Mouse (Mus musculus): ENCODE data around the gene Vcan. TPM values are rescaled to one million over a fixed set of nuclear protein-coding genes. Genes with fewer than 3 reads are reported as not detected.
"Not testable (repeated sequence)": the region's sequence is repeated elsewhere in the genome, so short reads cannot be mapped to it uniquely, and the experiment has no call there.

Gene Vcan
- polyA plus RNA-seq, 1 experiment: 23.9 TPM

- TF ChIP-seq REST (IDR thresholded peaks at IDR 0.05; ENCODE audit: insufficient read depth, insufficient read length): no peak
- TF ChIP-seq USF1 (IDR thresholded peaks at IDR 0.05; ENCODE audit: low read depth): no peak
- TF ChIP-seq SRF (IDR thresholded peaks at IDR 0.05; ENCODE audit: control insufficient read depth, insufficient read length, low read depth): no peak
- TF ChIP-seq CEBPB (IDR thresholded peaks at IDR 0.05; ENCODE audit: insufficient read depth, poor library complexity, severe bottlenecking): peak; percentile 41; the same call in 1 of the 2 replicates
- Histone ChIP-seq H3K27me3 (ENCODE audit: control insufficient read depth, insufficient read depth, insufficient read length) (no peaks in the 10 kb centered on the region), H3K4me2 (ENCODE audit: low read depth) (no peak overlapping the region), H3ac (ENCODE audit: control insufficient read depth, insufficient read length) (no peak overlapping the region), H3K36me3 (ENCODE audit: control insufficient read depth, insufficient read depth) (no peaks in the 10 kb centered on the region), H3K79me2 (ENCODE audit: control insufficient read depth, insufficient read depth) (no peaks in the 10 kb centered on the region), H3K4me3 (no peak overlapping the region)
Measured at GRCm38 (mm10) chr13:89765966-89766365, 23.7 kb upstream of the Vcan start.

DNA sequence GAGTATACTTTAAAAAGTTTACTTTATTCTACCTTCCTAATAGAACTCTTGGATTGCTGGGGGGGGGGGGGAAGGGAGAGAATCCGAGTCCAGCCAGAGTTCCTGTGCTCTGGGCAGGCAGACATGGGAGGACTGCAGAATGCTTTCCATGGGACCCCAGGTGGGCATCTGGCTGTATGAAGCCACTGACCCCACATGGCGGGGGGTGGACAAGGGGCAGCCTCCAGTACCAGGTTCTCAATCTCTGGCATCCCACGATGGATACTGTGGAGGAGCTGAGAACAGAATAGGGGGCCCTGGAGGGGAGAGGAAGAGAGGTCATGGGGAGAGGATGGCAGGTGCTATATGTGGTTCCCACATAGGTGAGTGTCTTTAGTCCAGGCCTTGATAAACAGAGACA is 20.0 kb upstream of the Vcan start:
- no peak overlapping the region for H3K4me3 ChIP-seq
- no peaks in the 10 kb centered on the region for H3K36me3 ChIP-seq (ENCODE audit: control insufficient read depth, insufficient read depth)
- TF ChIP-seq REST (IDR thresholded peaks at IDR 0.05; ENCODE audit: insufficient read depth, insufficient read length) (no peak), POLR2AphosphoS2 (IDR thresholded peaks at IDR 0.05; ENCODE audit: insufficient read length, low read depth) (no peak), MAX (IDR thresholded peaks at IDR 0.05; ENCODE audit: low read depth) (no peak), MYOD1 (IDR thresholded peaks at IDR 0.05; ENCODE audit: control insufficient read depth in 1 of 3, insufficient read length in 2 of 3, low read depth in 2 of 3) (no peak), CEBPB (IDR thresholded peaks at IDR 0.05; ENCODE audit: insufficient read depth, poor library complexity, severe bottlenecking) (no peak), POLR2A (IDR thresholded peaks at IDR 0.05; ENCODE audit: insufficient read length, low read depth) (no peak), TCF12 (IDR thresholded peaks at IDR 0.05; ENCODE audit: insufficient read depth, poor library complexity, severe bottlenecking) (no peak), MYOG (IDR thresholded peaks at IDR 0.05; ENCODE audit: control insufficient read depth in 1 of 3, insufficient read depth in 1 of 3, insufficient read length in 2 of 3, low read depth in 2 of 3) (no peak), SRF (IDR thresholded peaks at IDR 0.05; ENCODE audit: control insufficient read depth, insufficient read length, low read depth) (no peak), USF1 (IDR thresholded peaks at IDR 0.05; ENCODE audit: low read depth) (no peak), TCF3 (IDR thresholded peaks at IDR 0.05; ENCODE audit: insufficient read length, low read depth) (no peak), E2F4 (IDR thresholded peaks at IDR 0.05; ENCODE audit: insufficient read depth) (no peak)
- H3K4me2 ChIP-seq (ENCODE audit: low read depth): no peak overlapping the region
- H3K27me3 ChIP-seq (ENCODE audit: control insufficient read depth, insufficient read depth, insufficient read length): no peaks in the 10 kb centered on the region
- no peaks in the 10 kb centered on the region for H3K79me2 ChIP-seq (ENCODE audit: control insufficient read depth, insufficient read depth)
- H3ac ChIP-seq (ENCODE audit: control insufficient read depth, insufficient read length): no peak overlapping the region

GRCm38 (mm10) chr13:89756347-89756746 is 14.0 kb upstream of the Vcan start:
- TF ChIP-seq SRF (IDR thresholded peaks at IDR 0.05; ENCODE audit: control insufficient read depth, insufficient read length, low read depth) (no peak), TCF3 (IDR thresholded peaks at IDR 0.05; ENCODE audit: insufficient read length, low read depth) (no peak), USF1 (IDR thresholded peaks at IDR 0.05; ENCODE audit: low read depth) (no peak), E2F4 (IDR thresholded peaks at IDR 0.05; ENCODE audit: insufficient read depth) (no peak), MYOG (IDR thresholded peaks at IDR 0.05; ENCODE audit: control insufficient read depth in 1 of 3, insufficient read depth in 1 of 3, insufficient read length in 2 of 3, low read depth in 2 of 3) (no peak), POLR2A (IDR thresholded peaks at IDR 0.05; ENCODE audit: insufficient read length, low read depth) (no peak), POLR2AphosphoS2 (IDR thresholded peaks at IDR 0.05; ENCODE audit: insufficient read length, low read depth) (no peak), CEBPB (IDR thresholded peaks at IDR 0.05; ENCODE audit: insufficient read depth, poor library complexity, severe bottlenecking) (no peak), MAX (IDR thresholded peaks at IDR 0.05; ENCODE audit: low read depth) (no peak), REST (IDR thresholded peaks at IDR 0.05; ENCODE audit: insufficient read depth, insufficient read length) (no peak), MYOD1 (IDR thresholded peaks at IDR 0.05; ENCODE audit: control insufficient read depth in 1 of 3, insufficient read length in 2 of 3, low read depth in 2 of 3) (no peak), TCF12 (IDR thresholded peaks at IDR 0.05; ENCODE audit: insufficient read depth, poor library complexity, severe bottlenecking) (no peak)
- Histone ChIP-seq H3K4me3 (no peak overlapping the region), H3ac (ENCODE audit: control insufficient read depth, insufficient read length) (no peak overlapping the region), H3K36me3 (ENCODE audit: control insufficient read depth, insufficient read depth) (no peaks in the 10 kb centered on the region), H3K4me2 (ENCODE audit: low read depth) (no peak overlapping the region), H3K79me2 (ENCODE audit: control insufficient read depth, insufficient read depth) (no peaks in the 10 kb centered on the region), H3K27me3 (ENCODE audit: control insufficient read depth, insufficient read depth, insufficient read length) (no peaks in the 10 kb centered on the region)

DNA sequence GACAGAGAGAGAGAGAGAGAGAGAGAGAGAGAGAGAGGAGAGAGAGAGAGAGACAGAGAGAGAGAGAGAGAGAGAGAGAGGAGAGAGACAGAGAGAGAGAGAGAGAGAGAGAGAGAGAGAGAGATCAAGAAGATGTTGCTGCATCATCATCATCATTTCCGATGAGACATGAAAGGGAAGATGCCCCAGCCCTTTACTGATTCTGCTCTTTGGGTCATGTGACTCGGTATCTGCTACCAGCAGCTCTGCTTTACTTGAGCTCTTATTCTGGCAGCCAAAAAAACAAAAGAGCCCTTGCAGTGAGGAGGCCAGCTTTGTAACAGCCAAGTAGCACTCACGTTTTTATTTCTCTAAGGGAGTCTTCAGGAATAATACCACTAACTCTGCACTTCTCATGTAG is 8.3 kb upstream of the Vcan start:
- not testable (repeated sequence) for H3K4me2 ChIP-seq (ENCODE audit: low read depth); H3K27me3 ChIP-seq (ENCODE audit: control insufficient read depth, insufficient read depth, insufficient read length); H3K79me2 ChIP-seq (ENCODE audit: control insufficient read depth, insufficient read depth); H3ac ChIP-seq (ENCODE audit: control insufficient read depth, insufficient read length); H3K4me3 ChIP-seq; H3K36me3 ChIP-seq (ENCODE audit: control insufficient read depth, insufficient read depth)
- TF ChIP-seq USF1 (IDR thresholded peaks at IDR 0.05; ENCODE audit: low read depth): peak; percentile 20

- H3K79me2 ChIP-seq (ENCODE audit: control insufficient read depth, insufficient read depth): peaks cover 20% of the 10 kb centered on the region
- H3K4me2 ChIP-seq (ENCODE audit: low read depth): no peak overlapping the region
- peak overlapping the region; percentile 90 for H3K4me3 ChIP-seq
- H3ac ChIP-seq (ENCODE audit: control insufficient read depth, insufficient read length): no peak overlapping the region
- H3K27me3 ChIP-seq (ENCODE audit: control insufficient read depth, insufficient read depth, insufficient read length): no peaks in the 10 kb centered on the region
- H3K36me3 ChIP-seq (ENCODE audit: control insufficient read depth, insufficient read depth): no peaks in the 10 kb centered on the region
- TF ChIP-seq CEBPB (IDR thresholded peaks at IDR 0.05; ENCODE audit: insufficient read depth, poor library complexity, severe bottlenecking) (no peak), POLR2AphosphoS2 (IDR thresholded peaks at IDR 0.05; ENCODE audit: insufficient read length, low read depth) (no peak), E2F4 (IDR thresholded peaks at IDR 0.05; ENCODE audit: insufficient read depth) (no peak), MYOD1 (IDR thresholded peaks at IDR 0.05; ENCODE audit: control insufficient read depth in 1 of 3, insufficient read length in 2 of 3, low read depth in 2 of 3) (no peak), POLR2A (IDR thresholded peaks at IDR 0.05; ENCODE audit: insufficient read length, low read depth) (no peak), USF1 (IDR thresholded peaks at IDR 0.05; ENCODE audit: low read depth) (no peak), TCF3 (IDR thresholded peaks at IDR 0.05; ENCODE audit: insufficient read length, low read depth) (no peak), MAX (IDR thresholded peaks at IDR 0.05; ENCODE audit: low read depth) (no peak), TCF12 (IDR thresholded peaks at IDR 0.05; ENCODE audit: insufficient read depth, poor library complexity, severe bottlenecking) (no peak), SRF (IDR thresholded peaks at IDR 0.05; ENCODE audit: control insufficient read depth, insufficient read length, low read depth) (no peak), MYOG (IDR thresholded peaks at IDR 0.05; ENCODE audit: control insufficient read depth in 1 of 3, insufficient read depth in 1 of 3, insufficient read length in 2 of 3, low read depth in 2 of 3) (no peak)
Measured at GRCm38 (mm10) chr13:89743201-89743600, 892 bp upstream of the Vcan start.

Data from myocyte (in vitro differentiated cells).